13 mouse cellular contexts compared by ENCODE assay signal in the genomic region with DNA sequence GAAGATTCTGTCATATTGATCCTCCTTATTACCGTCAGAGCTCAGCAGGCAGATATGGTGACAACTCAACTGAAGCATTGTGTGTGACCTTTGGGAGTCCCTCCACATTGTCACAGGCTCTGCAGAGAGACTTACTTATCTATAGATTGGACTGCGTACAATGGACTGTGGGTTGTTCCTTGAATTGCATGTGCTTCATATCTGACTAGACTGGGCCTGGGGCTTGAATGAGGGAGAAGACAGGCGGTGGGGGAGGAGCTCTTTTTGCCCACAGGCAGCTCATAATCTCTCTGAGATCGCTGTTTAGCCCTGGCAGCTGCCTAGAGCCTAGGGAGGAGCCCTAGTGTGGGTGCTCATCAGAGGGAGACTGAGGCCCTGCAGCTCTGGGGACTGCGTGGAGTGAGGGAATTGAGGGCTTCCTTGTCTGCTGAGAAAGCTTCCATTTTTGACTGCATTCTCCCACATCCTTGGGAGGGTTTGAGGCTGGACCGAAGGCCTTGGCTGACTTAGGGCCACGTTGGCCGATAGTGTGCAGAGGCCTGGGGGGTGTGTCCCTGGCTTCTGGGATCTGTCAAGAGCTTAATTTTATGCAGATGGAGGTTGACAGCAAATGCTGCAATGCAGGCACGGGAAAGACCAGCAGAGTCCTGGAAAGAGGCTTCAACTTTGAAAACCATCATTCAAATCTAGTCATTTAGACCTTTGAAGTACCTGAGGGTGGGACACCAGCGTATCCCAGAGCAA. TPM values are rescaled to one million over a fixed set of nuclear protein-coding genes. Genes with fewer than 3 reads are reported as not detected.
DNase-seq lines count a peak whose midpoint lies in the region; ATAC-seq lines count a peak whose summit lies in the region.
"Had no signal": no experiment of that assay in that cellular context is flagged by ENCODE, and none has a peak within 500 bp of the region (broad histone marks: within the 10 kb centered on the region; RNA-seq: fewer than 3 reads in every experiment).

No protein-coding gene starts in this region.

- H3K4me1 ChIP-seq in hindbrain, embryonic 10.5 days (replicated peaks) = peaks cover 26% of the 10 kb centered on the region
- peaks cover 35% of the 10 kb centered on the region for H3K4me1 ChIP-seq in hindbrain, embryonic 13.5 days (replicated peaks)
- peaks cover 36% of the 10 kb centered on the region for H3K4me1 ChIP-seq in embryonic facial prominence, embryonic 10.5 days
- peaks cover 53% of the 10 kb centered on the region for H3K4me1 ChIP-seq in heart, embryonic 15.5 days (replicated peaks)
- peaks cover 19% of the 10 kb centered on the region for H3K4me1 ChIP-seq in liver, embryonic 15.5 days (replicated peaks)

- no peaks in the 10 kb centered on the region for H3K9me3 ChIP-seq in hindbrain, embryonic 10.5 days
- no peaks in the 10 kb centered on the region for H3K9me3 ChIP-seq in hindbrain, embryonic 13.5 days
- no peaks in the 10 kb centered on the region for H3K9me3 ChIP-seq in embryonic facial prominence, embryonic 10.5 days
- no peaks in the 10 kb centered on the region for H3K9me3 ChIP-seq in heart, embryonic 15.5 days (replicated peaks)
- H3K9me3 ChIP-seq in liver, embryonic 15.5 days (replicated peaks) = no peaks in the 10 kb centered on the region
- H3K9me3 ChIP-seq: G1E; midbrain, embryonic 10.5 days had no signal

- no peak overlapping the region for H3K4me2 ChIP-seq in hindbrain, embryonic 13.5 days
- peak overlapping the region; percentile 98 for H3K4me2 ChIP-seq in heart, embryonic 15.5 days
- H3K4me2 ChIP-seq in liver, embryonic 15.5 days = no peak overlapping the region

- H3K36me3 ChIP-seq in hindbrain, embryonic 10.5 days = no peaks in the 10 kb centered on the region
- no peaks in the 10 kb centered on the region for H3K36me3 ChIP-seq in hindbrain, embryonic 13.5 days
- H3K36me3 ChIP-seq in embryonic facial prominence, embryonic 10.5 days (replicated peaks) = no peaks in the 10 kb centered on the region
- H3K36me3 ChIP-seq in heart, embryonic 15.5 days = no peaks in the 10 kb centered on the region
- no peaks in the 10 kb centered on the region for H3K36me3 ChIP-seq in liver, embryonic 15.5 days (replicated peaks)
- H3K36me3 ChIP-seq: G1E; midbrain, embryonic 10.5 days had no signal

- H3K9ac ChIP-seq in hindbrain, embryonic 13.5 days = no peak overlapping the region
- H3K9ac ChIP-seq in heart, embryonic 15.5 days = no peak overlapping the region
- H3K9ac ChIP-seq in liver, embryonic 15.5 days = no peak overlapping the region

- H3K27ac ChIP-seq in hindbrain, embryonic 10.5 days = peak overlapping the region; percentile 12; the same call in 1 of the 2 replicates
- H3K27ac ChIP-seq in hindbrain, embryonic 13.5 days = no peak overlapping the region
- H3K27ac ChIP-seq in embryonic facial prominence, embryonic 10.5 days (replicated peaks) = no peak overlapping the region
- H3K27ac ChIP-seq in heart, embryonic 15.5 days = peak overlapping the region; percentile 55
- H3K27ac ChIP-seq in liver, embryonic 15.5 days (replicated peaks) = no peak overlapping the region
- H3K27ac ChIP-seq: midbrain, embryonic 10.5 days had no signal

- peaks cover 43% of the 10 kb centered on the region for H3K27me3 ChIP-seq in hindbrain, embryonic 10.5 days (ENCODE audit: insufficient read depth, poor library complexity, severe bottlenecking)
- peaks cover 23% of the 10 kb centered on the region for H3K27me3 ChIP-seq in hindbrain, embryonic 13.5 days
- H3K27me3 ChIP-seq in embryonic facial prominence, embryonic 10.5 days (replicated peaks; ENCODE audit: low read depth, poor library complexity, severe bottlenecking) = peaks cover 34% of the 10 kb centered on the region
- peaks cover 7% of the 10 kb centered on the region for H3K27me3 ChIP-seq in heart, embryonic 15.5 days
- H3K27me3 ChIP-seq in liver, embryonic 15.5 days = peaks cover 51% of the 10 kb centered on the region

- no peak for ATAC-seq in hindbrain, embryonic 13.5 days (ENCODE audit: low FRiP score)
- no peak for ATAC-seq in heart, embryonic 15.5 days (replicated peaks; ENCODE audit: insufficient number of reproducible peaks, insufficient read depth, low FRiP score, low read depth)
- ATAC-seq in liver, embryonic 15.5 days (ENCODE audit: insufficient read depth) = peak; percentile 18; the same call in 1 of the 2 replicates

- no peak overlapping the region for H3K4me3 ChIP-seq in hindbrain, embryonic 10.5 days
- H3K4me3 ChIP-seq in hindbrain, embryonic 13.5 days = no peak overlapping the region
- H3K4me3 ChIP-seq in embryonic facial prominence, embryonic 10.5 days = no peak overlapping the region
- no peak overlapping the region for H3K4me3 ChIP-seq in heart, embryonic 15.5 days
- no peak overlapping the region for H3K4me3 ChIP-seq in liver, embryonic 15.5 days (replicated peaks)
- H3K4me3 ChIP-seq: midbrain, embryonic 10.5 days had no signal

- no peak for DNase-seq in hindbrain, embryonic 10.5 days (ENCODE audit: low spot score)
- DNase-seq in embryonic facial prominence, embryonic 10.5 days (ENCODE audit: low spot score) = peak; percentile 38
- no peak for DNase-seq in right cerebral cortex, postnatal 14 days
- DNase-seq in left cerebral cortex, adult 18-20 months (ENCODE audit: low spot score in 2 of 2) = no peak
- DNase-seq in gastrocnemius, postnatal 25 days = no peak
- DNase-seq: cerebellum, adult 18-20 months; kidney, adult 18-20 months had no signal

- WGBS in hindbrain, embryonic 10.5 days = 77% methylated on average over 10 of the region's 10 CpGs
- 79% methylated on average over 10 of the region's 10 CpGs for WGBS in hindbrain, embryonic 13.5 days
- WGBS in embryonic facial prominence, embryonic 10.5 days = 72% methylated on average over 10 of the region's 10 CpGs
- 41% methylated on average over 10 of the region's 10 CpGs for WGBS in heart, embryonic 15.5 days
- 48% methylated on average over 10 of the region's 10 CpGs for WGBS in liver, embryonic 15.5 days (ENCODE audit: insufficient replicate concordance)

RNA-seq across cellular contexts. Expression of gene P4ha2, which starts 3.0 kb away (rescaled TPM):
- polyA plus RNA-seq in hindbrain, embryonic 10.5 days (2016; fragmentation: Nextera tagmentation; extraction: Ambion mirVana) = 22.7 and 25.0 TPM in 2 replicates
- polyA plus RNA-seq in hindbrain, embryonic 13.5 days (2015; fragmentation: Nextera tagmentation; extraction: Ambion mirVana) = 10.9 and 11.3 TPM in 2 replicates
- polyA plus RNA-seq in embryonic facial prominence, embryonic 10.5 days (2016; fragmentation: Nextera tagmentation; extraction: Ambion mirVana) = 36.5 and 36.8 TPM in 2 replicates
- 46.0 and 54.6 TPM in 2 replicates for polyA plus RNA-seq in heart, embryonic 15.5 days (2015; fragmentation: Nextera tagmentation; extraction: Ambion mirVana)
- polyA plus RNA-seq in liver, embryonic 15.5 days (2015; fragmentation: Nextera tagmentation; extraction: Ambion mirVana) = 4.6 and 5.6 TPM in 2 replicates
- total RNA-seq in left cerebral cortex, adult 18-20 months (2021) = 10 to 100 TPM; 22.8 to 24.3 TPM
- total RNA-seq in gastrocnemius, postnatal 25 days (2021) = 10 to 100 TPM; 25.6 to 32.3 TPM
- total RNA-seq: hematopoietic stem cell, adult 5-6 weeks had no signal
- polyA plus RNA-seq: G1E had no signal

RNA-seq across cellular contexts. Expression of gene Pdlim4, which starts 34.1 kb away (rescaled TPM):
- 54.3 and 60.9 TPM in 2 replicates for polyA plus RNA-seq in hindbrain, embryonic 10.5 days (2016; fragmentation: Nextera tagmentation; extraction: Ambion mirVana)
- 30.9 and 31.1 TPM in 2 replicates for polyA plus RNA-seq in hindbrain, embryonic 13.5 days (2015; fragmentation: Nextera tagmentation; extraction: Ambion mirVana)
- polyA plus RNA-seq in embryonic facial prominence, embryonic 10.5 days (2016; fragmentation: Nextera tagmentation; extraction: Ambion mirVana) = 91.1 and 112 TPM in 2 replicates
- 11.4 and 20.8 TPM in 2 replicates for polyA plus RNA-seq in heart, embryonic 15.5 days (2015; fragmentation: Nextera tagmentation; extraction: Ambion mirVana)
- polyA plus RNA-seq in liver, embryonic 15.5 days (2015; fragmentation: Nextera tagmentation; extraction: Ambion mirVana) = 3.9 and 4.0 TPM in 2 replicates
- total RNA-seq in left cerebral cortex, adult 18-20 months (2021) = 10 to 100 TPM; 13.5 to 14.5 TPM
- total RNA-seq in gastrocnemius, postnatal 25 days (2021) = 1 to 10 TPM; 8.6 to 10.0 TPM
- total RNA-seq: hematopoietic stem cell, adult 5-6 weeks had no signal
- polyA plus RNA-seq: G1E had no signal

Comparison
In these comparisons a context has a peak if more than half of its experiments do, and no peak if none do; other contexts are left out.
1. H3K27ac ChIP-seq: peak in hindbrain, embryonic 10.5 days (single experiment) and heart, embryonic 15.5 days (single experiment); none in hindbrain, embryonic 13.5 days (single experiment), embryonic facial prominence, embryonic 10.5 days (single experiment) and liver, embryonic 15.5 days (single experiment).